Mouse (Mus musculus): ENCODE data around the gene Ccdc172. TPM values are rescaled to one million over a fixed set of nuclear protein-coding genes. Genes with fewer than 3 reads are reported as not detected.

Gene Ccdc172
- polyA plus RNA-seq, 1 experiment from 2014 or later = not detected

DNA sequence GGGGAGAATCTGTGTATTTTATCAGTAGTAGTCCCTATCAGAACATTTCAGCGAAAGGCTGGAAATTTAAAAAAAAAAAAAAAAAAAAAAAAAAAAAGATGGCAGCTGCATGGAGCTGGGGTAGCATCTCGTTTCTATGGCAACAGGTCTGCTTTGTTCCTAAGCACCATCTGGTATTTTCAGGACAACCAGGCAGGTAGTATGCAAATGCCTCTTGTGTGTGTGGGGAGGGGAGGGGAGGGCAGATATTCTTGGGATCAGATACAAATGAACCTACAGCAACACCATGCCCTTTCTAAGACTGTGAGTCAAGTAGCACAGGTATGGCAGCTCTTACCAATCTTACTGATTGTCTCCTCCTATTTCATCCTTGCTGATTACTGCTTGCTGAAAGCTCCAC lies 11.7 kb upstream of the Ccdc172 start:
- Histone ChIP-seq H3K36me3 (ENCODE audit: control insufficient read depth, insufficient read depth, low read length) (no peaks in the 10 kb centered on the region), H3K9ac (ENCODE audit: low read depth, low read length) (no peak overlapping the region), H3K4me2 (no peak overlapping the region), H3K27ac (ENCODE audit: low read depth, low read length) (no peak overlapping the region), H3K27me3 (replicated peaks; ENCODE audit: control insufficient read depth, insufficient read depth, low read length) (no peaks in the 10 kb centered on the region), H3K9me3 (ENCODE audit: control insufficient read depth, low read length) (no peaks in the 10 kb centered on the region), H3K4me1 (replicated peaks; ENCODE audit: control insufficient read depth, insufficient read depth, low read length) (no peaks in the 10 kb centered on the region), H3K4me3 (ENCODE audit: low read depth, low read length) (no peak overlapping the region)
- DNase-seq (ENCODE audit: low spot score) (no peak), ATAC-seq (replicated peaks; ENCODE audit: low FRiP score) (no peak)
- WGBS = 83% methylated on average over 2 of the region's 2 CpGs

DNA sequence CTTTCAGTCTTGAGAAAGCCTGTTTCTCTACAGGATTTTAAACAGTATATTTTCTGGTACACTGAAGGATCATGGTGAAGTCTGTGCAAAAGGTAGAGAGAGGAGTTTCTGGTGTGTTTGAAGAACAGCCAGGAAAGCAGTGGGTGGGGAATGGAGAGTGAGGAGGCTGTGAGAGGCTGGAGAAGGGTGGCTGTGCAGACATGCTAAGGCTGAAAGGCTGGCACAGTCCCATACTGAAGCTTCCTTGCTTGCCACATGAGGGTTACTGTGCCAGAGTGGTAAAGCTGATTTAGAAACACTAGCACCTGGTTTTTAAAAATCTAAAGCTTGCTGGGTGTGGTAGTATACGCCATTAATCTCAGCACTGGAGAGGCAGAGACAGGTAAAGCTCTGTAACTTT lies 9.9 kb downstream of the Ccdc172 start:
- Histone ChIP-seq H3K9me3 (ENCODE audit: control insufficient read depth, low read length) (no peaks in the 10 kb centered on the region), H3K4me2 (no peak overlapping the region), H3K36me3 (ENCODE audit: control insufficient read depth, insufficient read depth, low read length) (no peaks in the 10 kb centered on the region), H3K27ac (ENCODE audit: low read depth, low read length) (no peak overlapping the region), H3K4me3 (ENCODE audit: low read depth, low read length) (no peak overlapping the region), H3K4me1 (replicated peaks; ENCODE audit: control insufficient read depth, insufficient read depth, low read length) (no peaks in the 10 kb centered on the region), H3K27me3 (replicated peaks; ENCODE audit: control insufficient read depth, insufficient read depth, low read length) (no peaks in the 10 kb centered on the region), H3K9ac (ENCODE audit: low read depth, low read length) (no peak overlapping the region)
- 82% methylated on average over 1 of the region's 1 CpGs for WGBS
- DNase-seq (ENCODE audit: low spot score) = no peak
- no peak for ATAC-seq (replicated peaks; ENCODE audit: low FRiP score)

DNA sequence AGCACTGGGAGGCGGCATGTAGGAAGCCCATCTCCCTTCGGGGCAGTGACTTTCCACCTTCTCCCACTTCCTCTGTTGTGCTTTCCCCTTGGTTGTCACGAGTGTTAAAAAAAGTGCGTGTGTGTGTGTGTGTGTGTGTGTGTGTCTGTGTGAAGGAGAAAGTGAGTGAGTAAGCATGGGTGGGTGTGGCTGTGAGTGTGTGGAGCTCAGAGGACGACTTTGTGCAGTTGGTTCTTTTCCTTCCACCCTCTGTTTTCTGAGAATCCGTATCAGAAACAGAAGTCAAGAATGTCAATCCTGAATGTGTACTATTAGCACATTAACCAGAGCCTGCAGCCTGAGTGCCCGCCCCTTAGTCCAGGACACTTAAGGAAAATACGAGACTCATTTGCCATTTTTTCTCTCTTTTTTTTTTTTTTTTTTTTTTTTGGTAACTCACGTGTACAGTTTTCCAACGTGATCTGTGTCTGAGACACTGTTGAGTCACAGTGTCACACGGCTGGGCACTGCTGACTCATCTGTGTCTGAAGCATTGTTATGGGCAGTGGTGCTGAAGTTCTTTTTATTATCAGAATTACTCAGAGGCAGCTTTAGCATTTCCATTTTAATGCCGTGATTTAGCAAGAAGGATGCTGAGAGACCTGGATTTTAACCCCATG lies 12.1 kb downstream of the Ccdc172 start:
- no peak for DNase-seq (ENCODE audit: low spot score)
- WGBS = 65% methylated on average over 12 of the region's 12 CpGs
- H3K9me3 ChIP-seq (ENCODE audit: control insufficient read depth, low read length) = no peaks in the 10 kb centered on the region
- H3K9ac ChIP-seq (ENCODE audit: low read depth, low read length) = no peak overlapping the region
- H3K27ac ChIP-seq (ENCODE audit: low read depth, low read length) = no peak overlapping the region
- no peak for ATAC-seq (replicated peaks; ENCODE audit: low FRiP score)
- H3K4me1 ChIP-seq (replicated peaks; ENCODE audit: control insufficient read depth, insufficient read depth, low read length) = no peaks in the 10 kb centered on the region
- H3K4me2 ChIP-seq = no peak overlapping the region
- no peak overlapping the region for H3K4me3 ChIP-seq (ENCODE audit: low read depth, low read length)
- no peaks in the 10 kb centered on the region for H3K36me3 ChIP-seq (ENCODE audit: control insufficient read depth, insufficient read depth, low read length)
- no peaks in the 10 kb centered on the region for H3K27me3 ChIP-seq (replicated peaks; ENCODE audit: control insufficient read depth, insufficient read depth, low read length)

DNA sequence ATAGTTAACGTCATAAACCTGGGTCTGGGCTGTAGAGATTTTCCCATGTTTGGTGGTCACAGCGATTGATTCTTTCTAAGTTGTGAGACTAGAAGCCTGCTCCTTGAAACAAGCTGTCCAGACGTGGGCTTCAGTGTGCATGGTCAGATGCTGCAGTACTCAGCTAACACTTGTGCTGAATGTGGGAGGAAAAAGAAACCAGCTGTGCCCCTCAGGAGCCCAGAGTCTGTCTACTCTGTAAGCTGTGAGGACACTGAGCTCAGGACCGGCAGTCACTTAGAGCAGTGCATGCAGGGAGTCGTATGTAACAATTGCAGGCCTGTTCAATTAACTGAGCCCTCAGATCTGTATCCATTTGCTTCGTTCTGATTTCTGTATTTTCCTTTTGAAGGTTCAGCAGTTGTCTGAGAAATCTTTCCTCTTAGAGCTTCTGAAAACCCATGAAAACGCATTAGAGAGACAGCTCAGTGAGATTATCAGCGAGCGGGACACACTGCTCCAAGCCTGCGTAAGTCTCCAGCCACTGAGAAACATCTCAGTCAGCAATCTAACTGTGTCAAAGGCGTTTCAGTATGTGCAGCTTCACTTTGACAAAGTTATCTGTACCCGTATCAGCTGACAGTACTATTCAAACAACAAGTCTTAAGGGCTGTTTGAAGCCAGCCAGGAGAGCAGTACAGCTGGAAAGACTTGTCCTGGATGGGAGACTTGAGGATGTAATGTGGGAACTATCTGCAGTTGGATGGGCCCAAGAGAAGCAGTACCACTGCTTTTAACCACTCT lies 13.9 kb downstream of the Ccdc172 start:
- H3K27ac ChIP-seq (ENCODE audit: low read depth, low read length) = no peak overlapping the region
- ATAC-seq (replicated peaks; ENCODE audit: low FRiP score) (no peak), DNase-seq (ENCODE audit: low spot score) (no peak)
- H3K4me1 ChIP-seq (replicated peaks; ENCODE audit: control insufficient read depth, insufficient read depth, low read length) = no peaks in the 10 kb centered on the region
- WGBS = 63% methylated on average over 12 of the region's 12 CpGs
- no peaks in the 10 kb centered on the region for H3K9me3 ChIP-seq (ENCODE audit: control insufficient read depth, low read length)
- no peaks in the 10 kb centered on the region for H3K27me3 ChIP-seq (replicated peaks; ENCODE audit: control insufficient read depth, insufficient read depth, low read length)
- H3K36me3 ChIP-seq (ENCODE audit: control insufficient read depth, insufficient read depth, low read length) = no peaks in the 10 kb centered on the region
- no peak overlapping the region for H3K4me3 ChIP-seq (ENCODE audit: low read depth, low read length)
- H3K4me2 ChIP-seq = no peak overlapping the region
- no peak overlapping the region for H3K9ac ChIP-seq (ENCODE audit: low read depth, low read length)

DNA sequence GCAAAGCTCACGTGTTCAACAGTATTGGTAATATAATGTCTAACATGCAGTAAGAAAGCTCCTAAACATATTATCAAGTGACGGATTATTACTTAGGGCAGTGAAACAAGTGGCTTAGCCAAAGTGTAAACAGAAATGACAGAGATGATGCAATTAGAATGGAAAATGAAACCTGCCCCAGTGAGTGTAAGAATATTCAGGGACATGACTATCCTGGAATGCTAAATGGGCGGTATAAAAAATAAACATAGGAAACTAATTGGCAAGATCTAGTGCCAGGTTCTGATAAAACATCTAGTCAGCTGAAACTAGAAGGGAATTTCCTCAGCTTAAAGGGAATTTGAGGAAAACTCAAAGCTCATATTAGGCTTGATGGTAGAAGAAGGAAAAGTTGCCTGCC lies 21.3 kb downstream of the Ccdc172 start:
- Histone ChIP-seq H3K4me1 (replicated peaks; ENCODE audit: control insufficient read depth, insufficient read depth, low read length) (no peaks in the 10 kb centered on the region), H3K4me2 (no peak overlapping the region), H3K9ac (ENCODE audit: low read depth, low read length) (no peak overlapping the region), H3K36me3 (ENCODE audit: control insufficient read depth, insufficient read depth, low read length) (no peaks in the 10 kb centered on the region), H3K9me3 (ENCODE audit: control insufficient read depth, low read length) (no peaks in the 10 kb centered on the region), H3K27ac (ENCODE audit: low read depth, low read length) (no peak overlapping the region), H3K27me3 (replicated peaks; ENCODE audit: control insufficient read depth, insufficient read depth, low read length) (no peaks in the 10 kb centered on the region), H3K4me3 (ENCODE audit: low read depth, low read length) (no peak overlapping the region)
- no peak for DNase-seq (ENCODE audit: low spot score)
- WGBS = 81% methylated on average over 3 of the region's 3 CpGs
- no peak for ATAC-seq (replicated peaks; ENCODE audit: low FRiP score)

DNA sequence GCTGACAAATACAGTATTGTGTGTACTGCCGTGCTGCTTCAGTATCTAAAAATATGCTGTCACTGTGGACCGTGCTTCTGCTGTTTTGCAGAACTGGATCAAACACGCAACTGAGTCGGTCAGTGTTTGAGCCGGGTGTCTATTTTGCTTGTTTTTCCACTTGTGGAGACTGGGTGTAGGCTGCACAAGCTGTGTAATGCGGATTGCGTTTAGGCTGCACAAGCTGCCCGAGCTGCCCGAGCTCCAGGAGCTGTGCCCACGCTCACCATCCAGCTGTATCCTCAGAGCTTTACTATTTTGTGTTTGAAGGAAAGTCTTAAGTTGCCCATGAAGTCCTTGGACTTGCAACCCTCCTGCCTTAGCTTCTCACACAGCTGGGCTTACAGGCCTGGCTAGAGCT lies 24.9 kb downstream of the Ccdc172 start:
- Histone ChIP-seq H3K4me2 (no peak overlapping the region), H3K9ac (ENCODE audit: low read depth, low read length) (no peak overlapping the region), H3K9me3 (ENCODE audit: control insufficient read depth, low read length) (no peaks in the 10 kb centered on the region), H3K4me1 (replicated peaks; ENCODE audit: control insufficient read depth, insufficient read depth, low read length) (no peaks in the 10 kb centered on the region), H3K4me3 (ENCODE audit: low read depth, low read length) (no peak overlapping the region), H3K27me3 (replicated peaks; ENCODE audit: control insufficient read depth, insufficient read depth, low read length) (no peaks in the 10 kb centered on the region), H3K27ac (ENCODE audit: low read depth, low read length) (no peak overlapping the region), H3K36me3 (ENCODE audit: control insufficient read depth, insufficient read depth, low read length) (no peaks in the 10 kb centered on the region)
- ATAC-seq (replicated peaks; ENCODE audit: low FRiP score) (no peak), DNase-seq (ENCODE audit: low spot score) (no peak)
- whole genome bisulfite sequencing = 88% methylated on average over 10 of the region's 10 CpGs

DNA sequence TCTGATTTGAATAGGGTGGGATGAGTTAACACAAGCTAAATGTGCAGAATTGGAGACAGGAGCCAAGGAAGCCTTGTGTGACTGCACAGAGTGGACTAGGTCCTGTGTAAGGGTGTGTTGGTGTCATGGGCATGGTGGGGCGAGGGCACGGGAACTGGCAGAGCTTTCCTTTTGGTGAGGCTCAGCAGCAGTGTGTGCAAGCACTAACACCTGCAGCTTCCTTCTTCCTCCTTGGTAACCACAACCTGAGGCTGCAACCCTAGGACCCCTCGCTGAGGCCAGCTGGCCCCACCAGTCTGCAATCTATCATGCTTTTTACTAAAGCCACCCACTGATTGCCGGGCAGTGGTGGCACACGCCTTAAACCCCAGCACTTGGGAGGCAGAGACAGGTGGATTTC lies 28.6 kb downstream of the Ccdc172 start:
- Histone ChIP-seq H3K4me2 (no peak overlapping the region), H3K27me3 (replicated peaks; ENCODE audit: control insufficient read depth, insufficient read depth, low read length) (no peaks in the 10 kb centered on the region), H3K9ac (ENCODE audit: low read depth, low read length) (no peak overlapping the region), H3K4me1 (replicated peaks; ENCODE audit: control insufficient read depth, insufficient read depth, low read length) (no peaks in the 10 kb centered on the region), H3K27ac (ENCODE audit: low read depth, low read length) (no peak overlapping the region), H3K9me3 (ENCODE audit: control insufficient read depth, low read length) (no peaks in the 10 kb centered on the region), H3K4me3 (ENCODE audit: low read depth, low read length) (no peak overlapping the region), H3K36me3 (ENCODE audit: control insufficient read depth, insufficient read depth, low read length) (no peaks in the 10 kb centered on the region)
- no peak for ATAC-seq (replicated peaks; ENCODE audit: low FRiP score)
- no peak for DNase-seq (ENCODE audit: low spot score)
- WGBS = 82% methylated on average over 5 of the region's 5 CpGs

DNA sequence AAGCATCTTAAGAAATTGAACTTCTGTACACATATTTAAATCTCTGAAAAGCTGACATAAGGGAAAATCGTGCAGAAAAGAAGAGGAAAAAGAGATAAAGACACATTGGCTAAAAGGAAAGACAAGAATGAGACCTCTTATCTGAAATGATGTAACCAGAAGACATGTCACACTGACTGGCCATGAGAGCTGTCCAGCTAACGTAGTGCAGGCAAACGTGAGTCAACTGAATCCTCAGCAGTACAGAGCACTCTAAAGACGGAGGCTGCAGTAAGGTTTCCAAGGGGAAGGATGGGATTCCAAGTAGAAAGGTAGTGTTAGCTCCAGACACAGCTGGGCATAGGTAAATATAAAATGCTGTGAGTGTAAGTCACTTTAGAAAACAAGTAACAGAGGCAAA lies 36.6 kb downstream of the Ccdc172 start:
- Histone ChIP-seq H3K9ac (ENCODE audit: low read depth, low read length) (no peak overlapping the region), H3K4me1 (replicated peaks; ENCODE audit: control insufficient read depth, insufficient read depth, low read length) (no peaks in the 10 kb centered on the region), H3K9me3 (ENCODE audit: control insufficient read depth, low read length) (no peaks in the 10 kb centered on the region), H3K4me2 (no peak overlapping the region), H3K4me3 (ENCODE audit: low read depth, low read length) (no peak overlapping the region), H3K27ac (ENCODE audit: low read depth, low read length) (no peak overlapping the region), H3K27me3 (replicated peaks; ENCODE audit: control insufficient read depth, insufficient read depth, low read length) (no peaks in the 10 kb centered on the region), H3K36me3 (ENCODE audit: control insufficient read depth, insufficient read depth, low read length) (no peaks in the 10 kb centered on the region)
- ATAC-seq (replicated peaks; ENCODE audit: low FRiP score) = no peak
- no peak for DNase-seq (ENCODE audit: low spot score)
- 38% methylated on average over 4 of the region's 4 CpGs for WGBS

DNA sequence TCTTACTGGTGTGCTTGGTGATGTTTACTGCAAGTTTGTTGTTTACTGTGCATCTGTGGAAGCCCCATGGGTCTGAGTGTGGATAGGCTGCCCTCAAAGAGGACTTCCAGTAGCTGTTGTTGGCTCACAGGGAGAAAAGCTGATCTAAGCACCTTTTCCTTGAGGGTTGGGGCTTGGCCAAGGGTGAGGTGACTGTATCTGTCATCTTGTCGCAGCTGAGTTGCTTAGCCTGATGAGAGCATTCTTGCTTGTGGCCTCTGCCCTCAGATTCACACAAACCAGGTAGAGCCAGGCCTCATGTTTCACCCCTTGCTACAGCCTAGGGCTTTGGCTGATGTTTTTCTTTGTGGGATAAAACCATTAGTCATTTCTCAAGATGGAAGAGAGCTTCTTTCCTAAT lies 38.7 kb downstream of the Ccdc172 start:
- DNase-seq (ENCODE audit: low spot score) (no peak), ATAC-seq (replicated peaks; ENCODE audit: low FRiP score) (no peak)
- no peaks in the 10 kb centered on the region for H3K27me3 ChIP-seq (replicated peaks; ENCODE audit: control insufficient read depth, insufficient read depth, low read length)
- H3K27ac ChIP-seq (ENCODE audit: low read depth, low read length) = no peak overlapping the region
- no peak overlapping the region for H3K4me3 ChIP-seq (ENCODE audit: low read depth, low read length)
- no peaks in the 10 kb centered on the region for H3K4me1 ChIP-seq (replicated peaks; ENCODE audit: control insufficient read depth, insufficient read depth, low read length)
- no peaks in the 10 kb centered on the region for H3K9me3 ChIP-seq (ENCODE audit: control insufficient read depth, low read length)
- H3K9ac ChIP-seq (ENCODE audit: low read depth, low read length) = no peak overlapping the region
- no peak overlapping the region for H3K4me2 ChIP-seq
- WGBS = 39% methylated on average over 1 of the region's 1 CpGs
- no peaks in the 10 kb centered on the region for H3K36me3 ChIP-seq (ENCODE audit: control insufficient read depth, insufficient read depth, low read length)
